Mouse (Mus musculus) liver, embryonic 14.5 days (tissue): ENCODE data around the gene Atf3. TPM values are rescaled to one million over a fixed set of nuclear protein-coding genes. Genes with fewer than 3 reads are reported as not detected.

Source experiments
- ATAC-seq: fragments of 200-750 bp; cut with Nextera tagmentation; 2 replicates; pipeline ENCODE4 v1.8.0; 2017; ENCODE audit warnings: moderate number of reproducible peaks, mild to moderate bottlenecking, moderate library complexity; ENCODE audit not compliant: insufficient read depth
- DNase-seq, 3 experiments: peaks; one replicate each; pipeline ENCODE4 v3.0.0-alpha.2; 2012 to 2013; ENCODE audit warnings: low read depth in 3 of 3, low spot score in 3 of 3
- H3K27ac ChIP-seq: fragments of 300-500 bp; sonication (generic); 2 replicates; pipeline ENCODE4 v1.5.1; 2014; ENCODE audit warnings: moderate library complexity, mild to moderate bottlenecking, control low read depth, inconsistent platforms
- H3K27me3 ChIP-seq: fragments of 300-500 bp; sonication (generic); 2 replicates; pipeline ENCODE4 v1.6.1; 2014; ENCODE audit warnings: mild to moderate bottlenecking, low read length, moderate library complexity; ENCODE audit not compliant: control insufficient read depth, insufficient read depth
- H3K36me3 ChIP-seq: fragments of 300-500 bp; sonication (generic); replicated peaks from 2 replicates; pipeline ENCODE4 v1.6.1; 2014; ENCODE audit warnings: low read depth; ENCODE audit not compliant: control insufficient read depth, insufficient read depth
- H3K4me1 ChIP-seq, 2 experiments: fragments of 200-500 bp in 1 of 2; fragments of 300-500 bp in 1 of 2; sonication (generic) in 1 of 2; replicated peaks; 2 replicates each; pipeline ENCODE4 v1.6.1; 2012 to 2014; ENCODE audit warnings: antibody characterized with exemption in 1 of 2, inconsistent platforms in 1 of 2, low read length in 1 of 2; ENCODE audit not compliant: control insufficient read depth in 2 of 2, insufficient read depth in 2 of 2
- H3K4me2 ChIP-seq: fragments of 300-500 bp; sonication (generic); 2 replicates; pipeline ENCODE4 v1.6.1; 2014; ENCODE audit warnings: low read depth, mild to moderate bottlenecking, control low read depth, moderate library complexity
- H3K4me3 ChIP-seq, 2 experiments: fragments of 200-500 bp in 1 of 2; fragments of 300-500 bp in 1 of 2; sonication (generic) in 1 of 2; 2 replicates each; pipeline ENCODE4 v1.5.1; 2012 to 2014; ENCODE audit warnings: low read depth in 2 of 2, low read length in 2 of 2, mild to moderate bottlenecking in 2 of 2, control low read depth in 1 of 2, inconsistent platforms in 1 of 2, moderate library complexity in 1 of 2; ENCODE audit not compliant: insufficient read depth in 1 of 2
- H3K9ac ChIP-seq: fragments of 300-500 bp; sonication (generic); replicated peaks from 2 replicates; pipeline ENCODE4 v1.6.1; 2014; ENCODE audit warnings: mild to moderate bottlenecking, control low read depth, moderate library complexity
- H3K9me3 ChIP-seq: fragments of 300-500 bp; sonication (generic); 2 replicates; pipeline ENCODE4 v1.6.1; 2016; ENCODE audit warnings: low read length, mixed read lengths; ENCODE audit not compliant: control insufficient read depth
- CTCF ChIP-seq: IDR thresholded peaks from 2 replicates; pipeline ENCODE4 v1.5.1; 2016; ENCODE audit warnings: antibody characterized with exemption, low read depth, control low read depth
- EP300 ChIP-seq: IDR thresholded peaks from 2 replicates; pipeline ENCODE4 v1.6.1; 2016; ENCODE audit warnings: antibody characterized with exemption, low read depth
- WGBS: fragments of 180-500 bp; shearing (Covaris S2); extraction: QIAGEN DNeasy Blood & Tissue Kit; methylation state at CpG from one replicate; pipeline ENCODE4 v1.1.7; 2014; ENCODE audit not compliant: insufficient replicate concordance; 5-methylcytosine and 5-hydroxymethylcytosine counted together
- polyA plus RNA-seq, 2 experiments: library from polyadenylated mRNA; depleted of rRNA in 1 of 2; stranded (reverse) in 1 of 2; unstranded in 1 of 2; fragments of >200 nt; fragmentation: Nextera tagmentation in 1 of 2; extraction: Ambion mirVana in 1 of 2; gene quantifications; 2 replicates each; pipeline versions ENCODE4 v1.2.1 to v1.2.3; 2012 to 2014

The Atf3 gene
- polyA plus RNA-seq, 2 experiments = 0.76 to 1.3 TPM

DNA sequence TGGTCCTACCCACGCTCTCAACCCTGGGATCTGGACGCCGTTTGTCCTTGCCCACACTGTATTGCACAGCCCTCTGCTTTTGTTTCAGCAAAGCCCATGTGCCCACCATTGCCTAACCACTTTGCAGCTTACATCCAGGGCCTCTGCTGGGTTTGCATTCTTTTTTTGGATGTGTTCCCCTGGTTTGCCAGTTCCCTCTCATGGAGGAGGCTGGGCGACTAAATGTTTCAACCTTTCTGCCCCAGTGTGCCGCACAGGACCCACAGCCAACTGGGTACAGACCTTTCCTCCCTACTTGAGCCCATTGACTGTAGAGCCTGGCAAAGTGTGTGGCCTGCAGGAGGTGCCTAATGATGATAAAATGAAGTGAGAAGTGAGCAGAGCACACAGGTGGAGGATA is 38.3 kb upstream of the Atf3 start:
- no peaks in the 10 kb centered on the region for H3K9me3 ChIP-seq
- H3K4me2 ChIP-seq = no peak overlapping the region
- no peaks in the 10 kb centered on the region for H3K36me3 ChIP-seq
- WGBS = 60% methylated on average over 5 of the region's 5 CpGs
- no peaks in the 10 kb centered on the region for H3K27me3 ChIP-seq
- H3K4me3 ChIP-seq = no peak overlapping the region
- DNase-seq (no peak), ATAC-seq (no peak)
- no peak overlapping the region for H3K9ac ChIP-seq
- H3K27ac ChIP-seq = no peak overlapping the region
- H3K4me1 ChIP-seq = peaks cover 0 to 13% of the 10 kb centered on the region in 2 experiments; a peak in 2 of 4 replicates
- TF ChIP-seq CTCF = no peak

DNA sequence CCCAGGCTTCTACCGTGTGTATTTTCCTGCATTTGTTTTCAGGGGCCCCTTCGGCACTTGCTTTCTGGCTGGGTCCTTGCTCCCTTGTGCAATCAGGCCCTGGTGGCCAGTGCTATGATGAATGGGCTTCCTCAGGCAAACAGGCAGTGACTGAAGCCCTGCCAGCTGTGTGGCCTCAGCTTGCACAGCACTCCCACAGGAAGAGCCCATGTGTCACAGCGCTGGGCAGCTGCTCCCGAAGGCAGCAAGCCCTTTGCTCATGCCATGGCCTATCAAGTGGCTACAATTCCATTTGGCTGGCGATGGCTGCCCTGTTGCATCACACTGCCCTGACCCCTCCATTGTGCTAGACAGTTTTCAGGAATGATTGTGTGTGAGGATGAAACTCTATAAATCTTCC is 36.6 kb upstream of the Atf3 start:
- H3K9me3 ChIP-seq = no peaks in the 10 kb centered on the region
- H3K36me3 ChIP-seq = no peaks in the 10 kb centered on the region
- H3K4me1 ChIP-seq = peaks cover 0 to 15% of the 10 kb centered on the region in 2 experiments; a peak in 2 of 4 replicates
- ATAC-seq (0 out of 2 replicates have a peak, but pooled peaks have one; percentile 16), DNase-seq (no peak)
- no peaks in the 10 kb centered on the region for H3K27me3 ChIP-seq
- 20% methylated on average over 5 of the region's 5 CpGs for WGBS
- H3K27ac ChIP-seq = no peak overlapping the region
- no peak overlapping the region for H3K4me3 ChIP-seq
- peak; percentile 12; the same call in 1 of the 2 replicates for TF ChIP-seq CTCF
- no peak for TF ChIP-seq EP300
- no peak overlapping the region for H3K4me2 ChIP-seq
- H3K9ac ChIP-seq = no peak overlapping the region

DNA sequence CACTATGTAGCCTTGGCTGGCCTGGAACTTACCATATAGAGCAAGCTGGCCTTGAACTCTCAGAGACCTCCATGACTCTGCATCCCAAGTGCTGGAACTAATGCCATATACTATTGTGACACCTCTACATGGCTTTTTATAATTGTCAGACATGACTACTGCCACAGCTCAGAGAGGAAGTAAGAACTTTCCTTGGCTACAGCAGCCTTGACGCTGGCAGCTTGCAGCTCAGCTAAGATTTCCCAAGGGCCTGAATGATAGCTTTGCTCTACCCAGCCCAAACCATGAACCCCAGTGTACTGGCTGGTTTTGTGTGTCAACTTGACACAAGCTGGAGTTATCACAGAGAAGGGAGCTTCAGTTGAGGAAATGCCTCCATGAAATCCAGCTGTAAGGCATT is 35.8 kb upstream of the Atf3 start:
- H3K36me3 ChIP-seq = no peaks in the 10 kb centered on the region
- H3K4me3 ChIP-seq = no peak overlapping the region
- no peak overlapping the region for H3K4me2 ChIP-seq
- TF ChIP-seq CTCF (no peak), EP300 (no peak)
- no peak overlapping the region for H3K9ac ChIP-seq
- no peaks in the 10 kb centered on the region for H3K27me3 ChIP-seq
- WGBS = 47% methylated on average over 1 of the region's 1 CpGs
- no peaks in the 10 kb centered on the region for H3K9me3 ChIP-seq
- DNase-seq (no peak), ATAC-seq (no peak)
- peaks cover 0 to 16% of the 10 kb centered on the region in 2 experiments; a peak in 2 of 4 replicates for H3K4me1 ChIP-seq
- no peak overlapping the region for H3K27ac ChIP-seq

DNA sequence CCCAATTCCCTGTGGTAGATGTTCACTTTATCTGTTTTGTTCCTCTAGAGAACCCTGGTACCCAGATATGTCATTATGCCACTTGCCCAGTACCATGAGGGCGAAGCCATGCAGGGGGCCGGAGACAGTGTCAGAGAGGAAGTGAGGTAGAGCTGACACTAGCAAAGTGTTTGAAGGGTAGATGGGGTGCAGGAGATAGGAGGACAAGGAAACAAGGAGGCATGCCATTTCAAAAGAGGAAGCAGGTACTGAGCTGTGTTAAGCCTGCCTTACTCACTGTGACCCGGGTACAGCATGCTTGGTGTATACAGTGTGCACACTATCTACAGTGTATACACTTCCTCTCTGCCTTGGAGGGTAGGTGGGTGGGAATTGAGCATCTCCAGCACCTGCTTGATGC is 32.1 kb upstream of the Atf3 start:
- Histone ChIP-seq H3K9ac (no peak overlapping the region), H3K4me2 (no peak overlapping the region), H3K4me3 (no peak overlapping the region), H3K9me3 (no peaks in the 10 kb centered on the region), H3K27ac (no peak overlapping the region), H3K4me1 (peaks cover 0 to 3% of the 10 kb centered on the region in 2 experiments; a peak in 1 of 4 replicates), H3K27me3 (no peaks in the 10 kb centered on the region), H3K36me3 (no peaks in the 10 kb centered on the region)
- TF ChIP-seq CTCF (no peak), EP300 (no peak)
- ATAC-seq = peak; percentile 28; the same call in 1 of the 2 replicates
- 14% methylated on average over 3 of the region's 3 CpGs for WGBS
- DNase-seq = no peak

DNA sequence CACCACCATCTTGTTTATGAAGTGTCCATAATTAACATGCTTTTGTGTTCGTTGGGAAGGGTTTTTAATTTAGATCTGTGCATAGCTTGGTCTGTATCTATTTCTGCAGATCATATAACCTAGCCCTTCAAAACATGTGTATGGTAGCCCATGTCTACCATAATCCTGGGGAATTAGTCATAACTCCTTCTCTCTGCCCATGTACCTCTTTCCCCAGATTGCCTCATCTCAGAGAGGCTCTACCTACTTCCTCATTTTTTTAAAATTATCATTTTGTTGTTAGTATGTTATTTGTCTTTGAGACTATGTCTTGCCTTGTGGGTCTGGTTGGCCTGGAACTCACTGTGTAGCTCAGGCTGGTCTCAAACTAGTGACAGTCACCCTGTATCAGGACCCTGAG is 30.6 kb upstream of the Atf3 start:
- Histone ChIP-seq H3K9ac (no peak overlapping the region), H3K4me2 (no peak overlapping the region), H3K27ac (no peak overlapping the region), H3K4me1 (peaks cover 0 to 3% of the 10 kb centered on the region in 2 experiments; a peak in 1 of 4 replicates), H3K27me3 (no peaks in the 10 kb centered on the region), H3K4me3 (no peak overlapping the region), H3K36me3 (no peaks in the 10 kb centered on the region), H3K9me3 (no peaks in the 10 kb centered on the region)
- no peak for ATAC-seq
- DNase-seq = no peak
- 46% methylated on average over 1 of the region's 1 CpGs for WGBS
- TF ChIP-seq EP300 = no peak
- TF ChIP-seq CTCF = no peak
